Mouse (Mus musculus) CH12F3 (cell line): Measurements from ENCODE around the gene Bicra.

Experiments
- in situ Hi-C: fragments of 300-500 bp; cut with MboI; formaldehyde crosslinking; loops from 2 replicates; pipeline ENCODE4 v1.14.3; 2020; ENCODE audit warnings: low sequenced_read_pairs

The Bicra gene

GRCm38 (mm10) chr7:15975904-15976303 is 71.8 kb downstream of the Bicra start:
- in situ Hi-C loops, result no loop called here

GRCm38 (mm10) chr7:15975451-15975850 is 72.3 kb downstream of the Bicra start:
- in situ Hi-C loops, result no loop called here

GRCm38 (mm10) chr7:15974712-15975111 is 73.0 kb downstream of the Bicra start:
- in situ Hi-C loops, result no loop called here

GRCm38 (mm10) chr7:15972247-15972646 is 75.5 kb downstream of the Bicra start:
- in situ Hi-C loops, result no loop called here

GRCm38 (mm10) chr7:15969674-15970073 is 78.0 kb downstream of the Bicra start:
- in situ Hi-C loops, result no loop called here

GRCm38 (mm10) chr7:15968322-15968721 is 79.4 kb downstream of the Bicra start:
- in situ Hi-C loops, result no loop called here

- in situ Hi-C loops, result no loop called here
These were observed 80.4 kb downstream of the Bicra start, which contains the start of gene Ehd2 for GRCm38 (mm10) chr7:15967312-15967711. Gene Ehd2 (minus strand): TSS chr7:15967567.

GRCm38 (mm10) chr7:15966489-15966888 is 81.2 kb downstream of the Bicra start:
- in situ Hi-C loops, result no loop called here

- in situ Hi-C loops, result no loop called here
These were observed 83.7 kb downstream of the Bicra start for GRCm38 (mm10) chr7:15963798-15964652.

- in situ Hi-C loops, result no loop called here
These were observed 85.1 kb downstream of the Bicra start for GRCm38 (mm10) chr7:15962311-15963288.

- in situ Hi-C loops, result no loop called here
These were observed 85.9 kb downstream of the Bicra start for GRCm38 (mm10) chr7:15961798-15962197.

GRCm38 (mm10) chr7:15961239-15961638 is 86.5 kb downstream of the Bicra start:
- in situ Hi-C loops, result no loop called here

GRCm38 (mm10) chr7:15960691-15961090 is 87.0 kb downstream of the Bicra start:
- in situ Hi-C loops, result no loop called here

GRCm38 (mm10) chr7:15956143-15956542 is 91.6 kb downstream of the Bicra start:
- in situ Hi-C loops, result no loop called here

GRCm38 (mm10) chr7:15955509-15955908 is 92.2 kb downstream of the Bicra start:
- in situ Hi-C loops, result no loop called here

- in situ Hi-C loops, result no loop called here
These were observed 92.7 kb downstream of the Bicra start for GRCm38 (mm10) chr7:15954978-15955443.

GRCm38 (mm10) chr7:15954436-15954835 is 93.3 kb downstream of the Bicra start:
- in situ Hi-C loops, result no loop called here

GRCm38 (mm10) chr7:15953307-15954074 is 94.2 kb downstream of the Bicra start:
- in situ Hi-C loops, result no loop called here

GRCm38 (mm10) chr7:15952416-15952815 is 95.3 kb downstream of the Bicra start:
- in situ Hi-C loops, result no loop called here

GRCm38 (mm10) chr7:15950008-15950407 is 97.7 kb downstream of the Bicra start:
- in situ Hi-C loops, result no loop called here
